Mouse (Mus musculus): ENCODE data around the gene Relt. TPM values are rescaled to one million over a fixed set of nuclear protein-coding genes. Genes with fewer than 3 reads are reported as not detected.

Relt gene
- polyA plus RNA-seq, 1 experiment from 2014 or later: 2.1 TPM

GRCm38 (mm10) chr7:100869877-100870629, 6.8 kb upstream of the Relt start:
- no peaks in the 10 kb centered on the region for H3K9me3 ChIP-seq (replicated peaks; ENCODE audit: low read length)
- DNase-seq (ENCODE audit: low spot score) (no peak), ATAC-seq (replicated peaks; ENCODE audit: low FRiP score, low read depth) (no peak)
- H3K4me2 ChIP-seq (ENCODE audit: low read length): no peak overlapping the region
- 81% methylated on average over 8 of the region's 8 CpGs for WGBS
- H3K27me3 ChIP-seq (ENCODE audit: insufficient read depth, low read length): no peaks in the 10 kb centered on the region
- TF ChIP-seq CTCF (IDR thresholded peaks at IDR 0.05; ENCODE audit: low read depth): no peak
- H3K36me3 ChIP-seq (ENCODE audit: insufficient read depth, low read length): peaks cover 16% of the 10 kb centered on the region
- no peak overlapping the region for H3K4me3 ChIP-seq (replicated peaks; ENCODE audit: low read depth, low read length)
- H3K27ac ChIP-seq: no peak overlapping the region
- H3K9ac ChIP-seq (ENCODE audit: low read depth, low read length): no peak overlapping the region
- H3K4me1 ChIP-seq (replicated peaks; ENCODE audit: insufficient read depth, low read length): no peaks in the 10 kb centered on the region

- 60% methylated on average over 4 of the region's 4 CpGs for WGBS
- no peaks in the 10 kb centered on the region for H3K4me1 ChIP-seq (replicated peaks; ENCODE audit: insufficient read depth, low read length)
- DNase-seq (ENCODE audit: low spot score) (no peak), ATAC-seq (replicated peaks; ENCODE audit: low FRiP score, low read depth) (no peak)
- no peaks in the 10 kb centered on the region for H3K9me3 ChIP-seq (replicated peaks; ENCODE audit: low read length)
- no peak overlapping the region for H3K4me2 ChIP-seq (ENCODE audit: low read length)
- H3K36me3 ChIP-seq (ENCODE audit: insufficient read depth, low read length): peaks cover 11% of the 10 kb centered on the region
- H3K27ac ChIP-seq: no peak overlapping the region
- no peak overlapping the region for H3K4me3 ChIP-seq (replicated peaks; ENCODE audit: low read depth, low read length)
- H3K27me3 ChIP-seq (ENCODE audit: insufficient read depth, low read length): no peaks in the 10 kb centered on the region
- no peak for TF ChIP-seq CTCF (IDR thresholded peaks at IDR 0.05; ENCODE audit: low read depth)
- H3K9ac ChIP-seq (ENCODE audit: low read depth, low read length): no peak overlapping the region
These were observed 5.3 kb upstream of the Relt start for GRCm38 (mm10) chr7:100868551-100868950.

GRCm38 (mm10) chr7:100867561-100867960, 4.3 kb upstream of the Relt start:
- no peak overlapping the region for H3K9ac ChIP-seq (ENCODE audit: low read depth, low read length)
- H3K9me3 ChIP-seq (replicated peaks; ENCODE audit: low read length): no peaks in the 10 kb centered on the region
- WGBS: 57% methylated on average over 2 of the region's 2 CpGs
- no peak for DNase-seq (ENCODE audit: low spot score)
- no peak overlapping the region for H3K27ac ChIP-seq
- no peak for TF ChIP-seq CTCF (IDR thresholded peaks at IDR 0.05; ENCODE audit: low read depth)
- H3K36me3 ChIP-seq (ENCODE audit: insufficient read depth, low read length): peaks cover 2% of the 10 kb centered on the region; the same call in 1 of the 2 replicates
- no peaks in the 10 kb centered on the region for H3K27me3 ChIP-seq (ENCODE audit: insufficient read depth, low read length)
- ATAC-seq (replicated peaks; ENCODE audit: low FRiP score, low read depth): no peak
- no peak overlapping the region for H3K4me2 ChIP-seq (ENCODE audit: low read length)
- no peak overlapping the region for H3K4me3 ChIP-seq (replicated peaks; ENCODE audit: low read depth, low read length)
- no peaks in the 10 kb centered on the region for H3K4me1 ChIP-seq (replicated peaks; ENCODE audit: insufficient read depth, low read length)

GRCm38 (mm10) chr7:100866675-100867074, 3.4 kb upstream of the Relt start:
- H3K36me3 ChIP-seq (ENCODE audit: insufficient read depth, low read length): no peaks in the 10 kb centered on the region
- no peaks in the 10 kb centered on the region for H3K9me3 ChIP-seq (replicated peaks; ENCODE audit: low read length)
- no peak overlapping the region for H3K27ac ChIP-seq
- H3K4me1 ChIP-seq (replicated peaks; ENCODE audit: insufficient read depth, low read length): no peaks in the 10 kb centered on the region
- 4% methylated on average over 3 of the region's 3 CpGs for WGBS
- peak; percentile 90 for TF ChIP-seq CTCF (IDR thresholded peaks at IDR 0.05; ENCODE audit: low read depth)
- ATAC-seq (replicated peaks; ENCODE audit: low FRiP score, low read depth) (no peak), DNase-seq (ENCODE audit: low spot score) (peak; percentile 85)
- H3K4me3 ChIP-seq (replicated peaks; ENCODE audit: low read depth, low read length): no peak overlapping the region
- no peak overlapping the region for H3K4me2 ChIP-seq (ENCODE audit: low read length)
- no peaks in the 10 kb centered on the region for H3K27me3 ChIP-seq (ENCODE audit: insufficient read depth, low read length)
- no peak overlapping the region for H3K9ac ChIP-seq (ENCODE audit: low read depth, low read length)

GRCm38 (mm10) chr7:100862353-100862752, 893 bp downstream of the Relt start:
- H3K36me3 ChIP-seq (ENCODE audit: insufficient read depth, low read length): no peaks in the 10 kb centered on the region
- H3K4me1 ChIP-seq (replicated peaks; ENCODE audit: insufficient read depth, low read length): no peaks in the 10 kb centered on the region
- ATAC-seq (replicated peaks; ENCODE audit: low FRiP score, low read depth): no peak; the same call in 1 of the 2 replicates
- H3K4me3 ChIP-seq (replicated peaks; ENCODE audit: low read depth, low read length): peak overlapping the region; percentile 75
- no peak for DNase-seq (ENCODE audit: low spot score)
- H3K9ac ChIP-seq (ENCODE audit: low read depth, low read length): peak overlapping the region; percentile 70
- H3K27ac ChIP-seq: no peak overlapping the region
- TF ChIP-seq CTCF (IDR thresholded peaks at IDR 0.05; ENCODE audit: low read depth): no peak
- no peaks in the 10 kb centered on the region for H3K9me3 ChIP-seq (replicated peaks; ENCODE audit: low read length)
- no peaks in the 10 kb centered on the region for H3K27me3 ChIP-seq (ENCODE audit: insufficient read depth, low read length)
- peak overlapping the region; percentile 100 for H3K4me2 ChIP-seq (ENCODE audit: low read length)
- 9% methylated on average over 4 of the region's 4 CpGs for WGBS

GRCm38 (mm10) chr7:100861209-100861608, 2.0 kb downstream of the Relt start:
- H3K9me3 ChIP-seq (replicated peaks; ENCODE audit: low read length): no peaks in the 10 kb centered on the region
- whole genome bisulfite sequencing: 93% methylated on average over 5 of the region's 5 CpGs
- no peak overlapping the region for H3K4me2 ChIP-seq (ENCODE audit: low read length)
- TF ChIP-seq CTCF (IDR thresholded peaks at IDR 0.05; ENCODE audit: low read depth): no peak
- ATAC-seq (replicated peaks; ENCODE audit: low FRiP score, low read depth) (no peak), DNase-seq (ENCODE audit: low spot score) (no peak)
- no peak overlapping the region for H3K4me3 ChIP-seq (replicated peaks; ENCODE audit: low read depth, low read length)
- no peaks in the 10 kb centered on the region for H3K36me3 ChIP-seq (ENCODE audit: insufficient read depth, low read length)
- no peaks in the 10 kb centered on the region for H3K27me3 ChIP-seq (ENCODE audit: insufficient read depth, low read length)
- H3K9ac ChIP-seq (ENCODE audit: low read depth, low read length): no peak overlapping the region
- H3K4me1 ChIP-seq (replicated peaks; ENCODE audit: insufficient read depth, low read length): no peaks in the 10 kb centered on the region
- H3K27ac ChIP-seq: no peak overlapping the region
